Mouse (Mus musculus): ENCODE results near the gene Bcorl1. TPM values are rescaled to one million over a fixed set of nuclear protein-coding genes. Genes with fewer than 3 reads are reported as not detected.

Gene Bcorl1
- 6.2 and 7.3 TPM in 2 replicates for polyA plus RNA-seq (2014; fragmentation: Nextera tagmentation; extraction: Ambion mirVana)

DNA sequence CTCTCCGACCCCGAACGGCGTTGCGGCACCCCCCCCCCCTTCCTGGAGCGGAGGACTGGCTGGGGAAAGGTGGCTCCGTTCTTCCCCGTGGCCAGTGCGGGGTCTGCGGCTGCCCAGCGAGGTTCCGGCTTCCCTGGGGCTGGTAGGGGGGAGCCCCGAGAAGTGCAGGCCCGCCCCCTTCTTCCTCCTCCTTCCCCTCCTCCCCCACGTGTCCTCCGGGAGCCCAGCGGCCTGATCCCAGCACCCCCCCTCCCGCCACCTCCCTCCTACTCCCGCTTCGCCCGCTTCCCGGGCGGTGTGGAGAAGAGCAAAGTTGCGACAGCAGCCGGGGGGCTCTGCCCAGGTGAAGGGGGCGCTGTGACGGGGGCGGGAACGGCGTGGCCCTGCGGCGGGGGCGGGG lies at the start of gene Bcorl1:
Gene Bcorl1 (plus strand): TSS at position 218 of the 400 bp plus-strand sequence.
- WGBS, result 20% methylated on average over 4 of the region's 33 CpGs
- Histone ChIP-seq H3K4me1 (ENCODE audit: insufficient read depth) (no peaks in the 10 kb centered on the region), H3K36me3 (ENCODE audit: insufficient read depth) (no peaks in the 10 kb centered on the region), H3K9me3 (ENCODE audit: low read depth, low read length) (no peaks in the 10 kb centered on the region), H3K4me3 (ENCODE audit: low read depth, low read length) (peak within 1 kb of the TSS; percentile 53), H3K9ac (peak within 1 kb of the TSS; percentile 52), H3K27me3 (ENCODE audit: insufficient read depth, low read length) (no peaks in the 10 kb centered on the region), H3K27ac (ENCODE audit: low read depth) (peak within 1 kb of the TSS; percentile 30; the same call in 1 of the 2 replicates), H3K4me2 (peak within 1 kb of the TSS; percentile 74)
- no peak for TF ChIP-seq CTCF (IDR thresholded peaks at IDR 0.05; ENCODE audit: low read depth)
- ATAC-seq (ENCODE audit: insufficient read depth) (peak; percentile 18), DNase-seq (peak; percentile 63)

DNA sequence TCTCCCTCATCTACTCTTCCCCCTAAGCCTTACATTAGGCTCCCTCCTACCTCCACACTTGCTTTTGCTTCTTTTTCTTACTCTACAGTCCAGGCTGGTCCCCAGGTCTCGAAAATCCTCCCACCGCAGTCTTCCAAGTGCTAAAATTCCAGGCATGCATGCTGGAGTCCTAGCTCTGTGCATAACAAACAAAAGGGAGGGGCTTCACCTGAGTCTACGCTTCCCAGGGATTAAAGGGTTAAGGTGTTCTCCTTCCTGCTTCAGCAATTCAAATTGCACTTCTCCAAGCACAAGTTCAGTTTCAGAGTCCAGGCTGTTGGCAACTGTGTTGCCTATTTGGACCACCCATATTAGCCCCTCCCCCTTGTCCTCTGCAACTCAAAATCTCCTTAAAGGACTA lies 49.7 kb upstream of the Bcorl1 start:
- no peaks in the 10 kb centered on the region for H3K4me1 ChIP-seq (ENCODE audit: insufficient read depth)
- ATAC-seq (ENCODE audit: insufficient read depth) (no peak), DNase-seq (peak; percentile 8)
- H3K36me3 ChIP-seq (ENCODE audit: insufficient read depth), result no peaks in the 10 kb centered on the region
- H3K27me3 ChIP-seq (ENCODE audit: insufficient read depth, low read length), result no peaks in the 10 kb centered on the region
- H3K9ac ChIP-seq, result no peak overlapping the region
- no peaks in the 10 kb centered on the region for H3K9me3 ChIP-seq (ENCODE audit: low read depth, low read length)
- no peak overlapping the region for H3K27ac ChIP-seq (ENCODE audit: low read depth)
- 22% methylated on average over 3 of the region's 3 CpGs for WGBS
- H3K4me2 ChIP-seq, result no peak overlapping the region
- no peak overlapping the region for H3K4me3 ChIP-seq (ENCODE audit: low read depth, low read length)
- no peak for TF ChIP-seq CTCF (IDR thresholded peaks at IDR 0.05; ENCODE audit: low read depth)

DNA sequence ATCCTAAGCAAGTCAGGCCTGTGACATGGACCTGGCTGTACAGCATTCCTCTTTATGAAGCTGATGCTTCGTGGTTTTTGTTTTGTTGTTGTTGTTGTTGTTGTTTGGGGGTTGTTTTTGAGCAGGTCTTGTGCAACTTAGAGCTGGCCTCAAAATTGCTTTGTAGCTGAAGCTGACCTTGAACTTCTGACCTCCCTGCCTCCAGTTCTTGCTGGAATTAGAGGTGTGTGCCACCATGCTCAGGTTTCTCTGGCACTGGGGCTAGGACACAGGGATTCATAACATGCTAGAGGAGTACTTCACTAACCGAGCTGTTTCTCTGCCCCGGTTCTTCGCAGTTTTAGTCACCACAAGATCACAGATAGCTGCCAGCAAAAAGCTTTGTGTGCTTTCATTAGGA lies 35.8 kb upstream of the Bcorl1 start:
- Histone ChIP-seq H3K9me3 (ENCODE audit: low read depth, low read length) (no peaks in the 10 kb centered on the region), H3K4me2 (no peak overlapping the region), H3K4me3 (ENCODE audit: low read depth, low read length) (no peak overlapping the region), H3K27ac (ENCODE audit: low read depth) (no peak overlapping the region), H3K27me3 (ENCODE audit: insufficient read depth, low read length) (no peaks in the 10 kb centered on the region), H3K9ac (no peak overlapping the region), H3K36me3 (ENCODE audit: insufficient read depth) (no peaks in the 10 kb centered on the region), H3K4me1 (ENCODE audit: insufficient read depth) (no peaks in the 10 kb centered on the region)
- 79% methylated on average over 4 of the region's 4 CpGs for WGBS
- ATAC-seq (ENCODE audit: insufficient read depth) (no peak), DNase-seq (no peak)
- TF ChIP-seq CTCF (IDR thresholded peaks at IDR 0.05; ENCODE audit: low read depth), result no peak

DNA sequence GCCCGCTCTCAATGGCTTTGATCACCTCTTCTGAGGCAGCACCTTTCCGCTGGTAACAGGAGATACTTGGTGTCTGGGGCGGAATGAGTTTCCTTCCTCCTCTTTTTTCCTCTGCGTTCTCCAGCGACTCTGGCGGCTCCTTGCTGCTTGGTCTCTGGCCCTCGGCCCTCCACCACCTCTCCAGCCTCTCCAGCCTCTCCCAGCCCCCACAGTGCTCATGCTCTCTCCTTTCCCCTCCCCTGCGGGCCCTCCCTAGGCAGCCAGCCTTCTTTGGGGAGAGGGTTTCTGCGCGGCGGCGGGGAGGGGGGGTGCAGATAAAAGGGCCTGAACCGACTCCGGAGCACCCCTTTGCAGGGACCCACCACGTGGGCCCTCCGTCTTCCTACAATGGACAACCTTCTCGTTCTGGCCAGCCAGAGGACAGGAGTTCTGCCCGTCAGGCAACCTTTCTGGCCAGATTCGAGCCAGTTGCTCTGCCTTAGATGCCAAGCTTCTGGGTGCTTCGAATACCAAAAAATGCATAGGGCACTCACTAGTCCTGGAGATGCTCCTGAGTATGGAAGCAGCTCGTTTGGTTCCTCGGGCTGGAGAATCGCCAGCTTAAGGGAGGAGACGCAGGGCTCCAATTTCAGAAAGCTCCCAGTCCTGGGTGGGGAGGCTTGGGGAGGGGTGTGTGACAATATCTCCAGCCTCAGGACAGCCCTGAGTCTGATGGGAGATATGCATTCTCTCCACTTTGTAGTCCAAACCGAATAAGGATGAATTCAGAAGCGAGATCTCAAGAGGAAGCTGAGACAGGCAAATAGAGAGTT lies 30.2 kb upstream of the Bcorl1 start:
- DNase-seq, result peak; percentile 69
- H3K9ac ChIP-seq, result peak overlapping the region; percentile 41; the same call in 1 of the 2 replicates
- H3K27ac ChIP-seq (ENCODE audit: low read depth), result peak overlapping the region; percentile 12; the same call in 1 of the 2 replicates

DNA sequence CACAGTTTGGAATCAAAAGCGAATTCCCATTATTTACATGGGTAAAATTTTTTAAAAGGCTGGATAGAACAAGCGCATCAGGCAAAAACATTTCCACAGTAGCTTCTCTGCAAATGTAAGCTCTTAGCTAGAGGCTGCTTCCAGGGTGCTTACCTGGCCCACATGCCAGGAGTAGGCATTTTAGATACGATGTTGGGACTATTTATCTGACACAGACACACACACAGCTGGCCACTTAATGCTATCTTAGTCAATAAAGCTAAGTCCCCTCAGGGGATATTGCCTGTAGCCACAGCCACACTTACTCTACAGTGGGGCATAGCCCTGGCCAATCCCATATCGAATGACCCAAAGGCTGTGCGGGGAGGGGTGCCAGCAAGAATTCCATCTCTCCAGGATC lies 29.4 kb upstream of the Bcorl1 start:
- 81% methylated on average over 5 of the region's 5 CpGs for WGBS
- no peaks in the 10 kb centered on the region for H3K36me3 ChIP-seq (ENCODE audit: insufficient read depth)
- DNase-seq (no peak), ATAC-seq (ENCODE audit: insufficient read depth) (no peak)
- H3K9ac ChIP-seq, result no peak overlapping the region
- no peaks in the 10 kb centered on the region for H3K9me3 ChIP-seq (ENCODE audit: low read depth, low read length)
- no peak overlapping the region for H3K4me3 ChIP-seq (ENCODE audit: low read depth, low read length)
- no peak overlapping the region for H3K27ac ChIP-seq (ENCODE audit: low read depth)
- no peak for TF ChIP-seq CTCF (IDR thresholded peaks at IDR 0.05; ENCODE audit: low read depth)
- H3K27me3 ChIP-seq (ENCODE audit: insufficient read depth, low read length), result no peaks in the 10 kb centered on the region; the same call in 1 of the 2 replicates
- no peak overlapping the region for H3K4me2 ChIP-seq
- no peaks in the 10 kb centered on the region for H3K4me1 ChIP-seq (ENCODE audit: insufficient read depth)

More for the DNA sequence above, 30.2 kb upstream of the Bcorl1 start:
- H3K4me1 ChIP-seq (ENCODE audit: insufficient read depth), result no peaks in the 10 kb centered on the region
- peak overlapping the region; percentile 22 for H3K4me3 ChIP-seq (ENCODE audit: low read depth, low read length)
- no peaks in the 10 kb centered on the region for H3K36me3 ChIP-seq (ENCODE audit: insufficient read depth)
- no peaks in the 10 kb centered on the region for H3K9me3 ChIP-seq (ENCODE audit: low read depth, low read length)
- ATAC-seq (ENCODE audit: insufficient read depth), result peak; percentile 56
- H3K4me2 ChIP-seq, result peak overlapping the region; percentile 63
- TF ChIP-seq CTCF (IDR thresholded peaks at IDR 0.05; ENCODE audit: low read depth), result no peak
- no peaks in the 10 kb centered on the region; the same call in 1 of the 2 replicates for H3K27me3 ChIP-seq (ENCODE audit: insufficient read depth, low read length)
- 12% methylated on average over 25 of the region's 26 CpGs for WGBS

DNA sequence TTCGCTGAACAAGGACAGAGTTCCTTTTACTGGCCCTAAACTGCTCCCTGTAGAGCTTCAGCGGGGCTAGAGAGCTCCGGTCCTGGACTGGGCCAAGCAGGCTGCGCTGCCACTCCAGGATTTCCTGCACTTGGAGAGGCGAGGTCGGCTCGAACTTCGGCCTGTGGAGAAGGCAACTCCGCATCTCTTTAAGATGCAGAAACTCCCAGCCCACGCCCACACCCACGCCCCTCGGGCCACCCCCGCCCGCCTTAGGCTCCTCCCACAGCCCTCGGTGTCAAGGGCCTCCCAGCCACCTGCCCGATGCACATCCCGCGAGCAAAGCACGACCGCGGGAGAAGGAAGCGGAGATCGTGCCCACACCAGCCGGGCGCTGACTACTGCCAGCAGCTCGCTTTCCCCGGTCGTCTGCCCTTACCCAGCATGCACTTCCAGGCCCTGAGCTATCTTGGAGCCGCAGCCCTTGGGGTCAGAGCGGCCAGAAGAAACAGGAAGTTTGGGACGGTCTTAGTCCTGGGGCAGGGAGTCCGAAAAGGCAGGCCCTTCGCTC lies 26.6 kb upstream of the Bcorl1 start:
- Histone ChIP-seq H3K4me3 (ENCODE audit: low read depth, low read length) (peak overlapping the region; percentile 36), H3K4me1 (ENCODE audit: insufficient read depth) (no peaks in the 10 kb centered on the region), H3K9me3 (ENCODE audit: low read depth, low read length) (no peaks in the 10 kb centered on the region), H3K36me3 (ENCODE audit: insufficient read depth) (no peaks in the 10 kb centered on the region), H3K27ac (ENCODE audit: low read depth) (no peak overlapping the region), H3K27me3 (ENCODE audit: insufficient read depth, low read length) (no peaks in the 10 kb centered on the region; the same call in 1 of the 2 replicates), H3K9ac (peak overlapping the region; percentile 40), H3K4me2 (peak overlapping the region; percentile 61)
- TF ChIP-seq CTCF (IDR thresholded peaks at IDR 0.05; ENCODE audit: low read depth), result no peak
- ATAC-seq (ENCODE audit: insufficient read depth) (peak; percentile 80), DNase-seq (peak; percentile 79)
- 8% methylated on average over 30 of the region's 33 CpGs for WGBS

DNA sequence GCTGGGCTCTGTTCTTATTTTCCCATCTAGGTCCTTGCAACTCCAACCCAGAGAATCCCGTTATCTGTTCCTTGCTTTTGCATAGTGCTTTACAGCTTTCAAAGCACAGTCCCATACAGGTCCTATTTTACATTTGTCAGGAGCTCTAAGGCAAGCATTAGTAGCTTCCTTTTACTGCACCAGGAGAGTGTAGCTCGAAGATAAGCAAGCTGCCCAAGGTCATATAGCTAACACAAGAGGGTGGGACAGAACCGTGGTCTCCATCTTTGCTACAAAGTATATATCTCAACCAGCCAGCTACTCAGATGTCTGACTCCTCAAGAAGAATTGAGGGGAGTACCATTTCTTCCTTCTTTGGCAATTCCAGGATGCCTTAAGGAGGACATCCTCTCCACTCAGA lies 23.7 kb upstream of the Bcorl1 start:
- DNase-seq (no peak), ATAC-seq (ENCODE audit: insufficient read depth) (no peak)
- Histone ChIP-seq H3K27me3 (ENCODE audit: insufficient read depth, low read length) (no peaks in the 10 kb centered on the region; the same call in 1 of the 2 replicates), H3K4me3 (ENCODE audit: low read depth, low read length) (no peak overlapping the region), H3K4me2 (no peak overlapping the region), H3K9ac (no peak overlapping the region), H3K36me3 (ENCODE audit: insufficient read depth) (no peaks in the 10 kb centered on the region), H3K4me1 (ENCODE audit: insufficient read depth) (no peaks in the 10 kb centered on the region), H3K9me3 (ENCODE audit: low read depth, low read length) (no peaks in the 10 kb centered on the region), H3K27ac (ENCODE audit: low read depth) (no peak overlapping the region)
- 56% methylated on average over 3 of the region's 3 CpGs for WGBS
- TF ChIP-seq CTCF (IDR thresholded peaks at IDR 0.05; ENCODE audit: low read depth), result no peak
